Mouse (Mus musculus) embryonic fibroblast, embryonic 13.5 days (primary cell): ENCODE measurements at regions not wholly inside any gene's neighbourhood (a gene's known extent, or its start where the extent isn't known, plus 50 kb on each side); places are given as distances from the start of the nearest gene placed in this dataset.

Source experiments
- H3K27ac ChIP-seq: 2 replicates; pipeline ENCODE4 v1.5.1; 2012; ENCODE audit warnings: low read length, control low read depth, inconsistent platforms; ENCODE audit not compliant: insufficient read depth
- H3K4me1 ChIP-seq: 2 replicates; pipeline ENCODE4 v1.6.1; 2011; ENCODE audit warnings: low read length; ENCODE audit not compliant: control insufficient read depth, insufficient read depth
- H3K4me3 ChIP-seq: 2 replicates; pipeline ENCODE4 v1.5.1; 2011; ENCODE audit warnings: mild to moderate bottlenecking, control low read depth, low read length; ENCODE audit not compliant: insufficient read depth
- CTCF ChIP-seq: IDR thresholded peaks from 2 replicates; pipeline ENCODE4 v1.5.1; 2011; ENCODE audit warnings: mild to moderate bottlenecking, control low read depth, low read length, moderate library complexity, borderline replicate concordance; ENCODE audit not compliant: insufficient read depth
- POLR2A ChIP-seq: IDR thresholded peaks from 2 replicates; pipeline ENCODE4 v1.6.1; 2011; ENCODE audit warnings: low read depth, mild to moderate bottlenecking, control low read depth, low read length, moderate library complexity

GRCm38 (mm10) chr10:30966176-30966575, 123.6 kb upstream of the Hey2 start:
- H3K27ac ChIP-seq = no peak overlapping the region
- TF ChIP-seq POLR2A (no peak), CTCF (no peak)
- no peaks in the 10 kb centered on the region for H3K4me1 ChIP-seq
- H3K4me3 ChIP-seq = no peak overlapping the region

DNA sequence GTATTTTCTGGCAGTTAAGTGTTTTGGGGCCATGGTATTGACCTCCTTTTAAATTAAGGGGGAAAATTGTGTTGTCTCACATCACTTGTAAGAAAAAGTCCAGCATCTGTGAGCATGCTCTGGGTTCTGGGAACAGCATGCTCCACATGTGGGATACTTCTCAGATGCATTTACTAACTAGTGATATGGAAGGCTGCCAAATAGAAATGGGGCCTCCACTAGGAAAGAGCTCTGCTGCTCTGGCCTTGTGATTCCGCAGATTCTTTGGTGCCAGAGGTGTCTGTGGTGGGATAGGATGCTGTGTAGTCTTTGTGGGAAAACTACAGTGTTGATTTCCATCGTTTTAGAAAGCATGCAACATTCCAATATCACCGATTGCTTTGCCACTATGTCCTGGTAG, 111.2 kb upstream of the Hey2 start:
- Histone ChIP-seq H3K4me3 (no peak overlapping the region), H3K27ac (no peak overlapping the region), H3K4me1 (no peaks in the 10 kb centered on the region)
- TF ChIP-seq CTCF (no peak), POLR2A (no peak)

DNA sequence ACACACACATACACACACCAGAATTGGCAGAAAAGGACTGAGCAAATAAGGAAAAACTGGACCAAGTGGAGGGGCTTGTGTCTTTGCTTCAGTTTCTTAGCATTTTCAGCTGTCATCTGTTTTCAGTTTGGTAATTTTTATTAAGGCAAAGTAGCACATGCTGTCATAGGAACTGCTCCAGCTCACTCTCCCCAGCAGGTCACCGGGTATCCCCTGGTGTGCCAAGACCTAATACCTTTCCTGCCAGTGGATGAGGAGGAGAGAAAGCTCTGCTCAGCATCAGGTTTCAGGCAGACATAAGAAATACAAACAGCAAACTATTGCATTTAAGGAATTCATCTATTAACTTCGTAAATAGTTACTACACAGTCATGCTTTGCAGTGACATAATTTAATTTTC, 109.8 kb upstream of the Hey2 start:
- no peak overlapping the region for H3K27ac ChIP-seq
- H3K4me1 ChIP-seq = no peaks in the 10 kb centered on the region
- TF ChIP-seq POLR2A (no peak), CTCF (no peak)
- no peak overlapping the region for H3K4me3 ChIP-seq

- no peaks in the 10 kb centered on the region for H3K4me1 ChIP-seq
- H3K27ac ChIP-seq = no peak overlapping the region
- no peak overlapping the region for H3K4me3 ChIP-seq
- no peak for TF ChIP-seq POLR2A
- TF ChIP-seq CTCF = no peak
These were observed 104.0 kb upstream of the Hey2 start for GRCm38 (mm10) chr10:30946601-30947000.

DNA sequence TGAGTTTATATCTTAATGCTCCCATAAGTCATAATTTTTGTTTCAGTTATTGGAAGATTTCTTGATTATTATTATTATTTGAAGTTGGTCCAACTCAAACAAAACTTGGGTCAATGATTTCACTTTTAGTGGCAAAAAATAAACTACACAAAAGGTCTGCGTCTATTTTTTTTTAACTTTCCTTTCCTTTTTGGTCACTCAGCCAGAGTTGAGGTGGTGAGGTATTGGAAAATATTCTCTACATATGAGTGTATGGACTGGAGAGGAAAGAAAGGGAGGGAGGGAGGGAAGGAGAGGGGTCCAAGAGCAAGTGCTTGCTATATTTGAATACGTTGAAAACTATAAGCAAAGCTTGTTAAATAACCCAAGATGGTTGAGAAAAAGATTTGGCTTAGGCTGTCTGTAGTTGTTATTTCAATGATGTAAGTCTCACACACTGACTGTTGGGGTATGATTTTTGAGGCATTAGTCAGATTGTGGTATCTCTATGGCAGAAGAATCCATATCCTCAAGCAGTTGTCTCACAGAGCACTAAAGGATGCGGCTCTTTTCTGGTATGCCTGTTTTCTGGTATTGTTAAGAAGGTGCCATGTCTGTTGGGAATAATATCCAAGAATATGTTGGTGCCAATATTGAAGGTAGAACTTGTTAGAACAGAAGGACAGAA, 75.9 kb upstream of the Hey2 start:
- Histone ChIP-seq H3K4me1 (0 out of 2 replicates have a peak, but pooled peaks cover 3% of the 10 kb centered on the region), H3K27ac (peak overlapping the region; percentile 35; the same call in 1 of the 2 replicates), H3K4me3 (no peak overlapping the region)
- TF ChIP-seq POLR2A (no peak), CTCF (no peak)

DNA sequence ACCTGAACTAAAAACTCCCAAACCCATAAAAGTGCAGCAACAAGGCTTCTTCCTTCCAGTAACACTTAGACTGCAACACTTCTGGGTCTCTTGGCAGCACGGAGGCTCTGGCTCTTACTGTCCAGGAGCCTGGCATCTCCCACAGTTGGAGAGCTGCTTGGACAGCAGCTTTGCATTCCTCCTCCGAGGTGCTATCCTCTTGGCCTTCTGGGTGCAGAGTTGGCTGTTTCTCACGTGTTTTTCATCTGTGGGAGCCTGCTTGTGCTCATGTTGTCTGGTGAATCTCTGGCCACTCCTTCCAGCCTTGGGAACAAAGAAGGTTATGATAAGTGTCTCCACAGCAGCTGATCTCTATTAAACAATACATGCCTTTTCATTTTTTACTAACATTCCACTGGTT, 51.2 kb upstream of the Hey2 start:
- no peak for TF ChIP-seq CTCF
- no peak for TF ChIP-seq POLR2A
- Histone ChIP-seq H3K27ac (no peak overlapping the region), H3K4me3 (no peak overlapping the region), H3K4me1 (no peaks in the 10 kb centered on the region)
